In genomic region chr13:59889468-59890117, GRCm38 (mm10) we compare ENCODE assay signal across 8 mouse cellular contexts.
A peak's percentile ranks its signal among the peaks of the same experiment; 100 is the strongest.
DNase-seq lines count a peak whose midpoint lies in the region; ATAC-seq and TF ChIP-seq lines count a peak whose summit lies in the region.
"Had no signal": no experiment of that assay in that cellular context is flagged by ENCODE, and none has a peak within 500 bp of the region (broad histone marks: within the 10 kb centered on the region; RNA-seq: fewer than 3 reads in every experiment).

No protein-coding gene starts in this region.

- H3K4me1 ChIP-seq in forebrain, postnatal 0 days (ENCODE audit: insufficient read depth), result peaks cover 4% of the 10 kb centered on the region; the same call in 1 of the 2 replicates
- H3K4me1 ChIP-seq in hindbrain, embryonic 16.5 days (ENCODE audit: control insufficient read depth, insufficient read depth, low read depth, low read length), result peaks cover 7% of the 10 kb centered on the region; the same call in 1 of the 2 replicates
- peaks cover 14% of the 10 kb centered on the region for H3K4me1 ChIP-seq in midbrain, embryonic 12.5 days

- no peak overlapping the region for H3K27ac ChIP-seq in forebrain, postnatal 0 days (ENCODE audit: low read depth, low read length)
- no peak overlapping the region for H3K27ac ChIP-seq in hindbrain, embryonic 16.5 days (ENCODE audit: low read depth, low read length)
- H3K27ac ChIP-seq in midbrain, embryonic 12.5 days (replicated peaks), result no peak overlapping the region
- H3K27ac ChIP-seq: embryonic facial prominence, embryonic 12.5 days had no signal

- no peak overlapping the region for H3K9ac ChIP-seq in forebrain, postnatal 0 days
- H3K9ac ChIP-seq in hindbrain, embryonic 16.5 days (ENCODE audit: low read depth, low read length), result no peak overlapping the region
- no peak overlapping the region for H3K9ac ChIP-seq in midbrain, embryonic 12.5 days (replicated peaks)
- H3K9ac ChIP-seq: embryonic facial prominence, embryonic 12.5 days had no signal

- DNase-seq in Muller cell, postnatal 12 days (ENCODE audit: inconsistent ontology term), result peak; percentile 78
- peak; percentile 35 for DNase-seq in adrenal gland, postnatal 25 days
- DNase-seq in forebrain, postnatal 0 days, result peak; percentile 82
- peak; percentile 13 to 50 for DNase-seq in left cerebral cortex, adult 9 months (ENCODE audit: low spot score in 2 of 2)
- peak; percentile 58 for DNase-seq in testis, postnatal 10 days (ENCODE audit: low spot score)

- 17% methylated on average over 10 of the region's 10 CpGs for WGBS in forebrain, postnatal 0 days
- WGBS in hindbrain, embryonic 16.5 days, result 21% methylated on average over 10 of the region's 10 CpGs
- WGBS in midbrain, embryonic 12.5 days, result 20% methylated on average over 10 of the region's 10 CpGs

- H3K4me3 ChIP-seq in forebrain, postnatal 0 days (ENCODE audit: low read depth, low read length), result no peak overlapping the region
- no peak overlapping the region for H3K4me3 ChIP-seq in hindbrain, embryonic 16.5 days (ENCODE audit: low read length)
- no peak overlapping the region for H3K4me3 ChIP-seq in midbrain, embryonic 12.5 days
- H3K4me3 ChIP-seq: embryonic facial prominence, embryonic 12.5 days had no signal

- peak; percentile 83 for TF ChIP-seq CTCF in forebrain, postnatal 0 days (IDR thresholded peaks at IDR 0.05; ENCODE audit: low read depth)

- H3K4me2 ChIP-seq in forebrain, postnatal 0 days (ENCODE audit: low read depth), result no peak overlapping the region
- no peak overlapping the region for H3K4me2 ChIP-seq in hindbrain, embryonic 16.5 days (ENCODE audit: low read length)
- H3K4me2 ChIP-seq in midbrain, embryonic 12.5 days (replicated peaks), result no peak overlapping the region
- H3K4me2 ChIP-seq: embryonic facial prominence, embryonic 12.5 days had no signal

- no peaks in the 10 kb centered on the region for H3K36me3 ChIP-seq in forebrain, postnatal 0 days (ENCODE audit: insufficient read depth)
- H3K36me3 ChIP-seq in hindbrain, embryonic 16.5 days (ENCODE audit: control insufficient read depth, insufficient read depth, low read length), result no peaks in the 10 kb centered on the region
- no peaks in the 10 kb centered on the region for H3K36me3 ChIP-seq in midbrain, embryonic 12.5 days
- H3K36me3 ChIP-seq: embryonic facial prominence, embryonic 12.5 days had no signal

- peak; percentile 85 for ATAC-seq in forebrain, postnatal 0 days
- ATAC-seq in hindbrain, embryonic 16.5 days, result peak; percentile 86
- ATAC-seq in midbrain, embryonic 12.5 days (ENCODE audit: low FRiP score, low read depth), result peak; percentile 82

- H3K27me3 ChIP-seq in forebrain, postnatal 0 days (ENCODE audit: insufficient read depth, low read length), result no peaks in the 10 kb centered on the region
- no peaks in the 10 kb centered on the region for H3K27me3 ChIP-seq in hindbrain, embryonic 16.5 days (replicated peaks; ENCODE audit: control insufficient read depth, insufficient read depth, low read length)
- H3K27me3 ChIP-seq in midbrain, embryonic 12.5 days, result 0 out of 2 replicates have a peak, but pooled peaks cover 8% of the 10 kb centered on the region
- H3K27me3 ChIP-seq: embryonic facial prominence, embryonic 12.5 days had no signal

- no peaks in the 10 kb centered on the region for H3K9me3 ChIP-seq in forebrain, postnatal 0 days (ENCODE audit: low read length)
- H3K9me3 ChIP-seq in hindbrain, embryonic 16.5 days (ENCODE audit: control insufficient read depth, low read length), result no peaks in the 10 kb centered on the region; the same call in 1 of the 2 replicates
- peaks cover 7% of the 10 kb centered on the region; the same call in 1 of the 2 replicates for H3K9me3 ChIP-seq in midbrain, embryonic 12.5 days

Comparison
In these comparisons a context has a peak if more than half of its experiments do, and no peak if none do; other contexts are left out.
1. DNase-seq: peak in every context shown above with its lines; median percentile 82 in forebrain, postnatal 0 days; 78 in Muller cell, postnatal 12 days; 58 in testis, postnatal 10 days; 35 in adrenal gland, postnatal 25 days; 32 in left cerebral cortex, adult 9 months.